Mouse (Mus musculus) midbrain, embryonic 11.5 days (tissue): ENCODE measurements around the gene Pacsin1. TPM values are rescaled to one million over a fixed set of nuclear protein-coding genes. Genes with fewer than 3 reads are reported as not detected.

Experiments
- ATAC-seq: fragments of 200-750 bp; cut with Nextera tagmentation; 2 replicates; pipeline ENCODE4 v1.8.0; 2017; ENCODE audit warnings: moderate TSS enrichment, moderate library complexity; ENCODE audit not compliant: low FRiP score
- DNase-seq: peaks from one replicate; pipeline ENCODE4 v3.0.0; 2015; ENCODE audit warnings: low spot score; ENCODE audit errors: missing footprints
- H3K27ac ChIP-seq: fragments of 300-500 bp; sonication (generic); 2 replicates; pipeline ENCODE4 v1.5.1; 2014; ENCODE audit warnings: low read depth, low read length
- H3K27me3 ChIP-seq: fragments of 300-500 bp; sonication (generic); 2 replicates; pipeline ENCODE4 v1.6.1; 2014; ENCODE audit warnings: mild to moderate bottlenecking, low read length, moderate library complexity, mixed read lengths; ENCODE audit not compliant: control insufficient read depth, insufficient read depth
- H3K36me3 ChIP-seq: fragments of 300-500 bp; sonication (generic); 2 replicates; pipeline ENCODE4 v1.6.1; 2014; ENCODE audit warnings: mild to moderate bottlenecking, low read length, moderate library complexity, mixed read lengths; ENCODE audit not compliant: control insufficient read depth, insufficient read depth
- H3K4me1 ChIP-seq: fragments of 300-500 bp; sonication (generic); 2 replicates; pipeline ENCODE4 v1.6.1; 2014; ENCODE audit warnings: low read length; ENCODE audit not compliant: control insufficient read depth, insufficient read depth
- H3K4me2 ChIP-seq: fragments of 300-500 bp; sonication (generic); 2 replicates; pipeline ENCODE4 v1.6.1; 2014; ENCODE audit warnings: mild to moderate bottlenecking, moderate library complexity
- H3K4me3 ChIP-seq: fragments of 300-500 bp; sonication (generic); 2 replicates; pipeline ENCODE4 v1.5.1; 2014; ENCODE audit warnings: low read depth, low read length
- H3K9ac ChIP-seq: fragments of 300-500 bp; sonication (generic); 2 replicates; pipeline ENCODE4 v1.6.1; 2014; ENCODE audit warnings: low read length
- H3K9me3 ChIP-seq: fragments of 300-500 bp; sonication (generic); 2 replicates; pipeline ENCODE4 v1.6.1; 2016; ENCODE audit warnings: low read length; ENCODE audit not compliant: control insufficient read depth
- WGBS: fragments of 180-500 bp; shearing (Covaris S2); extraction: QIAGEN DNeasy Blood & Tissue Kit; methylation state at CpG from one replicate; pipeline ENCODE4 v1.1.7; 2014; 5-methylcytosine and 5-hydroxymethylcytosine counted together
- polyA plus RNA-seq: library from polyadenylated mRNA; unstranded; fragments of >200 nt; fragmentation: Nextera tagmentation; extraction: Ambion mirVana; gene quantifications from 2 replicates; pipeline ENCODE4 v1.2.1, GENCODE M21; 2014

Gene Pacsin1
- polyA plus RNA-seq, 1 experiment from 2014 or later, result 4.5 TPM

DNA sequence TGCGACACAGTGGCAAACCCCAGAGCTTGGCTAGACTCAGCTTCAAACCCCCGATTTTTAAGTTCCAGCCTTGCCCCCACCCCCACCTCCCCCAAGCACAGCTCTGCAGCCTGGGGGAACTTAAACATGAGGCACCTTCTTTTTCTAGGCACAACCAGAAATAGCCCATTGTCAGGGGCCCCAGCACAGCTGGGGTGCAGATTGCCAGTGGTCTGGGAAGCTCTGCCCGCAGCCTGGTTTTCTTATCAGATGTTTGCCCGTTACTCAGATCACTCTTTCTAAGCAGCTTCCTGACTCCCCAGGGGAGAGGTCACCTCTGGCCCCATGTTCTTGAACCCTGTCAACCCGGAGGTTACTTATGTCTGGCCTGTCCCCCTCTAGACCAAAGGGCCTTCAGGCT, 1.1 kb downstream of the Pacsin1 start:
- ATAC-seq (no peak), DNase-seq (no peak)
- peaks cover 16% of the 10 kb centered on the region for H3K27me3 ChIP-seq
- H3K36me3 ChIP-seq, result no peaks in the 10 kb centered on the region
- no peak overlapping the region for H3K27ac ChIP-seq
- peaks cover 12% of the 10 kb centered on the region for H3K4me1 ChIP-seq
- no peak overlapping the region for H3K4me2 ChIP-seq
- 29% methylated on average over 5 of the region's 5 CpGs for WGBS
- no peak overlapping the region for H3K9ac ChIP-seq
- no peaks in the 10 kb centered on the region for H3K9me3 ChIP-seq
- no peak overlapping the region for H3K4me3 ChIP-seq

DNA sequence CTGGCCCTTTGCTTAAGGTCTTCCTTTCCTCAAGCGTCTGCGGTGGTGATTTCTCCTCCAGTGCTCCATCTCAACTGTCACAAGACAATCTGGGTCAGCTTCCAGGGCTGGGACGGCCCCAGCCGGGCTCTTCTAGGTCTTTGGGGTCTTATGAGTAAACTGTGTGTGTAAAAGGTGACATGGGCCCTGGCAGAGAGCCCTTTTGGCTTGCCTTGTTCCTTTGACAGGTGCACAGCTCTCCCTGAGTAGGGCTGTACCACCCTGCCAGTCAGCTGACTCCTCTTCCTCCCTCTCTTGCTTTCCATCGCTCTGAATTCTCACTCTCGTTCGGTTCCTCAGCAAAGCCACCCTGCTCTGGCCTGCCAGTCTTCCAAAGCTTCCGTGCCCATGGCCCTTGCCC, 1.8 kb downstream of the Pacsin1 start:
- DNase-seq, result no peak
- Histone ChIP-seq H3K9ac (no peak overlapping the region), H3K9me3 (no peaks in the 10 kb centered on the region), H3K4me1 (peaks cover 12% of the 10 kb centered on the region), H3K27ac (no peak overlapping the region), H3K36me3 (no peaks in the 10 kb centered on the region), H3K27me3 (peaks cover 16% of the 10 kb centered on the region), H3K4me3 (no peak overlapping the region), H3K4me2 (no peak overlapping the region)
- ATAC-seq, result no peak
- 82% methylated on average over 8 of the region's 8 CpGs for WGBS

DNA sequence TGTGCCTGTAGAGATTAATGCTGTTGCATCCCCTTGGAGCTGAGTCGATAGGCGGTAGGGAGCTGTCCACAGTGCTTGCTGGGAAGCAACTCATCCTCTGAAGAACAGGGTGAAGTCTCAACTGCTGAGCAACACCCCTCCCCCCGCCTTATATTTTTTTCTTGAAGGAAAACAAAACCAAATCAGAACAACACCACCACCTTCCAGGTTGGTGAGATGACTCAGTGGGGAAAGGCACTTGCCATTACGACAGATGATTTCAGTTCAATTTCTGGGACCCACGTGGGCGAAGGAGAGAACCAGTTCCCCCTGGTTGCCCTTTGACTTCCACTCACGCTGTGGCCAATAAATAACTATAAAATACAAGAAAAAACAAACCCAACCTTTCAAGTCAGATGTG, 3.5 kb downstream of the Pacsin1 start:
- Histone ChIP-seq H3K4me2 (no peak overlapping the region), H3K4me1 (peaks cover 12% of the 10 kb centered on the region), H3K9me3 (no peaks in the 10 kb centered on the region), H3K36me3 (no peaks in the 10 kb centered on the region), H3K4me3 (no peak overlapping the region), H3K9ac (no peak overlapping the region), H3K27ac (no peak overlapping the region), H3K27me3 (peaks cover 16% of the 10 kb centered on the region)
- ATAC-seq, result no peak
- DNase-seq, result no peak
- 79% methylated on average over 7 of the region's 7 CpGs for WGBS

DNA sequence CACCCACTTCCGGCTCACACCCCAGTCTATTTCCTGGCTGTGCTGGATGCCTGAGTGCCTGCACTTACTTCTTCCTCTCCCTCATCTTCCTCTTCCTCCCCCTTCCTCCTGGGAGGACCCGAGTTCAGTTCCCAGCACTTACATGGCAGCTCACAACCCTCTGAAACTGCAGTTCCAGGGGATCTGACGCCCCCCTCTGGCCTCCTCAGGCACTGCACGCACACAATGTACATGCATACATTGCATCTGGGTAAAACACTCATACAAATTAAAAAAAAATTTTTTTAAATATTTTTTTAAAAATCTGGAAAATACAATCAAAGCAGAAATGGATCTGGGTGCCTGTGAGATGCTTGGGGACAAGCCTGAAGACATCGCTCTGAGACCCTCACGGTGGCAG, 16.4 kb downstream of the Pacsin1 start:
- H3K27me3 ChIP-seq, result no peaks in the 10 kb centered on the region
- WGBS, result 87% methylated on average over 6 of the region's 6 CpGs
- DNase-seq (peak; percentile 17), ATAC-seq (no peak)
- no peaks in the 10 kb centered on the region for H3K36me3 ChIP-seq
- no peak overlapping the region for H3K27ac ChIP-seq
- no peaks in the 10 kb centered on the region for H3K9me3 ChIP-seq
- no peak overlapping the region for H3K9ac ChIP-seq
- H3K4me1 ChIP-seq, result no peaks in the 10 kb centered on the region
- no peak overlapping the region for H3K4me3 ChIP-seq
- H3K4me2 ChIP-seq, result no peak overlapping the region

DNA sequence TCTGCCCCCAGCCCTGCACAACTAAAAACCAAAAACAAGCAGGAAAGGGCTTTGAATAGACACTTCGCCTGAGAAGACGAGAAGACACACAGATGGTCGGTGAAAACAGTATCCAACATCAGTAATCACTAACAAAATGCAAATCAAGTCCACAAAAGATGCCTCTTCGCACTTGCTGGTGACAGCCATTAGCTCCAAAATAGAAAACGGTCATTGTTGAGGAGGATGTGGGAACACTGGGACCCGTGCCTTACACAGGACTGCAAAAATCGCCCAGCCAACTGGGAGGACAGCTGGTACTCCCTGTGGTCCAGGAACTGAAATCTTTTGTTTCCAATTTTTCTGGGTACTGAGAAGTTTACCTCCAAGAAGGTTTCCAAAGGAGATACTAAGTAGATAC, 18.6 kb downstream of the Pacsin1 start:
- H3K4me3 ChIP-seq, result no peak overlapping the region

DNA sequence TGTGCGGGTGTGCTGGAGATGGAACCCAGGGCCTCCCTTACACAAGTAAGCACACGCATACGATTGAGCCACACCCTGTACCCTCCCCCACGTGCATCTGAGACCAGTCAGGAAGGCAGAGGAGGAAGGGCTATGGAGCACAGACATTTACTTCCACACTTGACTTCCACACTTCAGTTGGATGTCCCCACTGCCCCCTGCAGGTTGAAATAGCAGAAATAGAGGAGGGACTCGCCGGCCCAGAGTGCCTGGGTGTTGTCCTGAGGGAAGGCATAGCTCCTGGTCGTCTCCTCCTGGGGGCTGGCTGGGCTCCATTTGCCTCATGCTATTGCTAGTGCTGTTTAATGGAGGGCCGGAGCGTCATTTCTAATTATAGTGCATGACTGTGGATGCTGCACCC, 20.1 kb downstream of the Pacsin1 start:
- ATAC-seq, result no peak
- H3K4me1 ChIP-seq, result peaks cover 3% of the 10 kb centered on the region; the same call in 1 of the 2 replicates
- WGBS, result 69% methylated on average over 9 of the region's 9 CpGs

More for the DNA sequence above, 18.6 kb downstream of the Pacsin1 start:
- H3K9ac ChIP-seq, result no peak overlapping the region
- no peaks in the 10 kb centered on the region for H3K36me3 ChIP-seq
- no peak for ATAC-seq
- no peak overlapping the region for H3K27ac ChIP-seq
- WGBS, result 85% methylated on average over 7 of the region's 7 CpGs
- no peaks in the 10 kb centered on the region for H3K9me3 ChIP-seq
- H3K4me1 ChIP-seq, result peaks cover 2% of the 10 kb centered on the region; the same call in 1 of the 2 replicates
- H3K4me2 ChIP-seq, result no peak overlapping the region
- H3K27me3 ChIP-seq, result no peaks in the 10 kb centered on the region
- DNase-seq, result no peak

DNA sequence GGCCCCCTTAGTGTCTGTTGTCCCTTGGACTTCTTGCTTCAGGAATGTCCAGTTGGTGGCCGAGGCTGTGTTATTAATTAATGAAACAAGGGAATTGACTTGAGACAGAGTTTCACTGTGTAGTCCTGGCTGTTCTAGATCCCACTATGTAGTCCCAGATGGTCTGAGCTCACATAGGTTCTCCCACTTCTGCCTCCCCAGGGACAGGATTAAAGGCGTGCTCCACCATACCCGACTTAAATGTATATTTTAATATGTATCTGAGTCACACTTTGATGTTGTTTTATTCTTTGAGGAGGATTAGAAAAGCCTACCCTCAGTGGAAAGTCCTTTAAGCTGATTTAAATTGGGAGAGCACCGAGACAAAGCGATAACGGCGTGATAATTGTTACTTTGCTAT, 21.0 kb downstream of the Pacsin1 start:
- peak; percentile 51 for DNase-seq
- WGBS, result 69% methylated on average over 7 of the region's 7 CpGs
- no peaks in the 10 kb centered on the region for H3K9me3 ChIP-seq
- H3K27me3 ChIP-seq, result no peaks in the 10 kb centered on the region
- H3K4me2 ChIP-seq, result no peak overlapping the region
- no peak overlapping the region for H3K9ac ChIP-seq
- H3K27ac ChIP-seq, result no peak overlapping the region
- no peak for ATAC-seq
- H3K4me1 ChIP-seq, result peaks cover 3% of the 10 kb centered on the region; the same call in 1 of the 2 replicates
- no peaks in the 10 kb centered on the region for H3K36me3 ChIP-seq
- H3K4me3 ChIP-seq, result no peak overlapping the region

More for the DNA sequence above, 20.1 kb downstream of the Pacsin1 start:
- Histone ChIP-seq H3K27ac (no peak overlapping the region), H3K27me3 (no peaks in the 10 kb centered on the region), H3K4me2 (no peak overlapping the region), H3K36me3 (no peaks in the 10 kb centered on the region), H3K9ac (no peak overlapping the region), H3K4me3 (no peak overlapping the region), H3K9me3 (no peaks in the 10 kb centered on the region)
- DNase-seq, result no peak

DNA sequence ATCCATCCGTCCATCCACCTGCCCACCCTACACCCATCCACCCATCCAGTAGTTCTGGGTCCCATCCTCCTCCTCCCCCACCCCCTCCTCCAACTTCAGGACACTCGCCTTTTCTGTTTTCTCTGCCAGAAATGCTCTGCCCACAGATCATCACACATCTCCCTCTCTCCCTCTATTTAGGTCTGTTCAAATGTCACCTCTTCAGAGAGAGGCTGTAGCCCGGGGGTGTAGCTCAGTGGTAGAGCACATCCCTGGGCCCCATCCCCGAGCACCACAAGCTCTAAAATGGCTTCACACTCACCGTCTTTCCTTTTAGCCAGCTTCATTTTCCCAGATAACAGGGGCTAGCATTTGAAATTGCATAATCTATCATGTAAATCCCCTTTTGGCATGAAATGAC, 22.4 kb downstream of the Pacsin1 start:
- no peak overlapping the region for H3K9ac ChIP-seq
- H3K4me2 ChIP-seq, result no peak overlapping the region
- H3K36me3 ChIP-seq, result no peaks in the 10 kb centered on the region
- H3K9me3 ChIP-seq, result no peaks in the 10 kb centered on the region
- H3K4me1 ChIP-seq, result peaks cover 3% of the 10 kb centered on the region; the same call in 1 of the 2 replicates
- WGBS, result 88% methylated on average over 5 of the region's 5 CpGs
- no peak for ATAC-seq
- no peak overlapping the region for H3K4me3 ChIP-seq
- peak; percentile 2 for DNase-seq
- no peaks in the 10 kb centered on the region for H3K27me3 ChIP-seq
- H3K27ac ChIP-seq, result no peak overlapping the region

DNA sequence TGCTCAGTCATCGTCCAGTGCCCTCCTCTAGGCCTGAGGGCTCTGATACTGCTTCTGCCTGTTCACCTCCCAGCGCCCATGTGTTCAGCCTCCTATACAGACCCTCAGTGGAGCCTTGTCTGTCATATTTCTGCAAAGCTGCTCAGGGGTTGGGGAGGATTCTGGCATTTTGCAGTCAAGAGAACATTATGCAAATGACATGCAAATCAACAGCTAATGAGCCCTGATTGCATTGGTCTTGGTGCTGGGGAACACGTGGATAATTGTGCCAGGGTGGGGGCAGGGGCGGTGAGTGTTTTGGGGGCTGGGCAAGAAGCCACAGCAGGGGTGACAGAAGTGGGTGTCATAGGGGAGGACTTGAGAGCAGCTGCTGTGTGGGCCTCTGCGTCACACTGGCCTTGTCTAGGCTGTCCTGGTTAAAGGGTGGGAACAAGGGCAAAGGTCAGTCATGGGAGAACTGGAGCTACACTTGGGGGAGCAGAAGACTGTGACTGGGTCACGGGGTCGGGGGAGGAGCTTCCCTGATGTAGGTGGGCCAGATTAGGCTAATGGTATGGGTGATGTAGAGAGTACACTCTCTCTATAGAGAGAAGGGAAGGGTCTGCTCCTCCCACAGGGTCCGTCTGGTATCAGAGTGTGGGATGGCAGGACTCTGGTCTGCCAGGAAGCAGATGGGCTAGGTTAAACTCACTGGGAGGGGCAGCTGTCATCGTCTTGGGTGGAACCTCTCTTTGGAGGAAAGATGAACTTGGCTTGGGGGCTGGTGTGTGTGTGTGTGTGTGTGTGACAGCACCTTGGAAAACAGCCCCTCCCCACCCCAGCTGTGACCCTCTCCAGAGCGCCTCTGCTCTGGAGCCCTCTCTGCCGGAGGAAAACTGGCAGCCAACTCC, 23.9 kb downstream of the Pacsin1 start:
- H3K36me3 ChIP-seq, result no peaks in the 10 kb centered on the region
- 49% methylated on average over 11 of the region's 11 CpGs for WGBS
- ATAC-seq (peak; percentile 40; the same call in 1 of the 2 replicates), DNase-seq (peak; percentile 74)
- no peaks in the 10 kb centered on the region; the same call in 1 of the 2 replicates for H3K27me3 ChIP-seq
- H3K4me3 ChIP-seq, result no peak overlapping the region
- no peaks in the 10 kb centered on the region for H3K9me3 ChIP-seq
- peaks cover 3% of the 10 kb centered on the region; the same call in 1 of the 2 replicates for H3K4me1 ChIP-seq
- H3K9ac ChIP-seq, result no peak overlapping the region
- no peak overlapping the region for H3K4me2 ChIP-seq
- H3K27ac ChIP-seq, result no peak overlapping the region
